Mouse (Mus musculus): Measurements from ENCODE around the gene Hsd17b12. TPM values are rescaled to one million over a fixed set of nuclear protein-coding genes. Genes with fewer than 3 reads are reported as not detected.

The Hsd17b12 gene
- polyA plus RNA-seq, 1 experiment from 2014 or later, result 183 TPM

DNA sequence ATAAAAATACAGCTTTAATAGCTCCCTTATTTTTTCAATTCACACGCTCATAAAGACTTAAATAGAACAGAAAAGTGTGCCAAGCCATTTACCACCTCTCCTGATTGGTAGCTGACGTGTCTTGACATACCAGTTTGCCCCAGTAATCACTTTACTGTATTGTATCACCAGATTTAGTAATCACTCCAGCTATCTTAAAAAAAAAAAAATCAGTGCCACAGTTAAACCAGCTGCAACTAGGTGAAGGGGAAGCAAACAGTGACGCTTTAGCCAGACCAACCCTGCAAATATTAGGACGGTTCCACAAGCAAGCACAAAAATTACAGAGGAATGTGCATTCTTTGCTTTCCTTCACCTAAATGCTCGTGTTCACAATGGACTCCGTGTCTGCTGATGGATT is 4.4 kb upstream of the Hsd17b12 start:
- Histone ChIP-seq H3K9me3 (ENCODE audit: control insufficient read depth, low read length) (no peaks in the 10 kb centered on the region), H3K27ac (ENCODE audit: low read length) (no peak overlapping the region), H3K4me1 (ENCODE audit: control insufficient read depth, insufficient read depth, low read length) (no peaks in the 10 kb centered on the region; the same call in 1 of the 2 replicates), H3K27me3 (replicated peaks; ENCODE audit: control insufficient read depth, insufficient read depth, low read length) (no peaks in the 10 kb centered on the region), H3K4me2 (ENCODE audit: low read depth, low read length) (no peak overlapping the region), H3K36me3 (ENCODE audit: control insufficient read depth, insufficient read depth, low read length) (no peaks in the 10 kb centered on the region), H3K4me3 (ENCODE audit: low read length) (no peak overlapping the region), H3K9ac (ENCODE audit: low read depth, low read length) (no peak overlapping the region)
- 62% methylated on average over 6 of the region's 6 CpGs for WGBS
- ATAC-seq, result no peak

DNA sequence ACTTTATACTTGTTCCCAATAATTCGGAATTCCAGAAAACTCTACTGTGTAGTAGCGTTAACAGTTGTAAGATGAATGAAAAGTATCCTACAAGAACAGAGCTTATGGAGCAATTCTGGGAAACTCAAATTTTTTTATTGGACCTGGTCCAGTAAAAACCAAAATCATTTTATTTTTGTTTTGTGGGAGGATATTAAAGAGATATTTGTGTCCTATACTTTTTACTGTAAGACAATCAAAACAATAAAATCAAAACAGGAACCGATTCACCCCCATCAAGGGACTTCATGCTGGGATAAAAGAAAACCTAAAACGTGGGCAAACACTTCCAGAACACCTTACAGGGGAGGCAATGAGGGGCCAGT is 738 bp upstream of the Hsd17b12 start:
- peak; percentile 1; the same call in 1 of the 2 replicates for ATAC-seq

GRCm38 (mm10) chr2:94157051-94157450 is 713 bp downstream of the Hsd17b12 start:
- Histone ChIP-seq H3K27me3 (replicated peaks; ENCODE audit: control insufficient read depth, insufficient read depth, low read length) (no peaks in the 10 kb centered on the region), H3K9ac (ENCODE audit: low read depth, low read length) (peak overlapping the region; percentile 89), H3K4me2 (ENCODE audit: low read depth, low read length) (peak overlapping the region; percentile 39), H3K4me3 (ENCODE audit: low read length) (peak overlapping the region; percentile 89), H3K4me1 (ENCODE audit: control insufficient read depth, insufficient read depth, low read length) (peaks cover 29% of the 10 kb centered on the region), H3K36me3 (ENCODE audit: control insufficient read depth, insufficient read depth, low read length) (no peaks in the 10 kb centered on the region), H3K9me3 (ENCODE audit: control insufficient read depth, low read length) (no peaks in the 10 kb centered on the region), H3K27ac (ENCODE audit: low read length) (peak overlapping the region; percentile 91)
- under 1% methylated on average over 10 of the region's 10 CpGs for WGBS
- ATAC-seq, result no peak

More for the DNA sequence above, 738 bp upstream of the Hsd17b12 start:
- Histone ChIP-seq H3K27ac (ENCODE audit: low read length) (peak overlapping the region; percentile 76; the same call in 1 of the 2 replicates), H3K9ac (ENCODE audit: low read depth, low read length) (peak overlapping the region; percentile 61), H3K27me3 (replicated peaks; ENCODE audit: control insufficient read depth, insufficient read depth, low read length) (no peaks in the 10 kb centered on the region), H3K9me3 (ENCODE audit: control insufficient read depth, low read length) (no peaks in the 10 kb centered on the region), H3K4me2 (ENCODE audit: low read depth, low read length) (peak overlapping the region; percentile 55), H3K4me3 (ENCODE audit: low read length) (peak overlapping the region; percentile 57), H3K4me1 (ENCODE audit: control insufficient read depth, insufficient read depth, low read length) (peaks cover 21% of the 10 kb centered on the region), H3K36me3 (ENCODE audit: control insufficient read depth, insufficient read depth, low read length) (no peaks in the 10 kb centered on the region)
- 19% methylated on average over 4 of the region's 4 CpGs for WGBS

DNA sequence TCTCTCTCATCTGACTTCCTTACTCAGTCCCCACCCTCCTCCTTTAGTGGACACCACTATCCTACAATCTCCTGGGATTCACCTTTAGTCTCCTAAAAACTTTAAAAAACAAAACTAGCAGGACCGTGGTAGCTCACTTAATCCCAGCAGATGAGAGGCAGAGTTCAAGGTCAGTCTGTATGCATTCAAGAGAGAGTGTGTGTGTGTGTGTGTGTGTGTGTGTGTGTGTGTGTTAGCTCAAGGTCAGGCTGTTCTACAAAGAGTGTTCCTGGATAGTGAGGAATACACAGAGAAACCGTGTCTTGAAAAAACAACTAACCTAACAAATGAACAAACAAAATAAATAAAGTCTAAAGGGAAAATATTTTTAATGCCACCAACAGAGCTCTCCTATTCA is 12.6 kb downstream of the Hsd17b12 start:
- no peaks in the 10 kb centered on the region for H3K27me3 ChIP-seq (replicated peaks; ENCODE audit: control insufficient read depth, insufficient read depth, low read length)
- no peak overlapping the region for H3K27ac ChIP-seq (ENCODE audit: low read length)
- no peak overlapping the region for H3K4me2 ChIP-seq (ENCODE audit: low read depth, low read length)
- H3K4me3 ChIP-seq (ENCODE audit: low read length), result no peak overlapping the region
- H3K36me3 ChIP-seq (ENCODE audit: control insufficient read depth, insufficient read depth, low read length), result no peaks in the 10 kb centered on the region
- ATAC-seq, result 0 out of 2 replicates have a peak, but pooled peaks have one; percentile 33
- H3K4me1 ChIP-seq (ENCODE audit: control insufficient read depth, insufficient read depth, low read length), result peaks cover 7% of the 10 kb centered on the region; the same call in 1 of the 2 replicates
- no peak overlapping the region for H3K9ac ChIP-seq (ENCODE audit: low read depth, low read length)
- 51% methylated on average over 2 of the region's 2 CpGs for WGBS
- no peaks in the 10 kb centered on the region for H3K9me3 ChIP-seq (ENCODE audit: control insufficient read depth, low read length)

DNA sequence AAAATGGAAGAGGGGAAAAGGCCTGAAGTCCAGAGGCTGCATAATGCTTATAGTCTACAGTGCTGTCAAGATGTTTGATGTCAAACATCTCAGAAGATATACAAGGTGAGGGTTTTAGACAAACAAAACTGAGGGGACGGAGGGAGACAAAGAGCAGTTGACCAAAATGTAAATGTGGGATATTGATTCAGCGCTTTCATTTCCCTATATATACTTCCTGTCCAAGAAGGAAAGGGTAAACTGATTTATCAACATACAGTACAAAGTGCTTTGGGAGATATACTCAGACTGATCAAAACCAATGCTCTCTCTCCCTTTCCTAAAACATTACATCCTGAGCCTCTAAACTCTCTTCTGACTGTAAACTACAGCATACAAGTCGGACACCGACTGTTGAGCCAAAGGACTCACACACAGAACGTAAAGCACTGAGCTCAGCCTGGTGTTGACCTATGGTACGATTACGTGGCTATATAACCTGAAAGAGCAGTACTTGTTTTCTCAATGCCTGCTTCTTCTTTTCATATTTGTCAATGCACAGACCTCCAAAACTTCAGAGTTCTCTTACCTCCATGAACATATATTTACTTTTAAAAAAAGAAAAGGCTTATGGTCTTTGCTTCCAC is 13.1 kb downstream of the Hsd17b12 start:
- no peak overlapping the region for H3K4me3 ChIP-seq (ENCODE audit: low read length)
- no peak overlapping the region for H3K4me2 ChIP-seq (ENCODE audit: low read depth, low read length)
- 68% methylated on average over 7 of the region's 7 CpGs for WGBS
- peaks cover 7% of the 10 kb centered on the region; the same call in 1 of the 2 replicates for H3K4me1 ChIP-seq (ENCODE audit: control insufficient read depth, insufficient read depth, low read length)
- H3K9ac ChIP-seq (ENCODE audit: low read depth, low read length), result no peak overlapping the region
- ATAC-seq, result no peak
- no peaks in the 10 kb centered on the region for H3K9me3 ChIP-seq (ENCODE audit: control insufficient read depth, low read length)
- H3K36me3 ChIP-seq (ENCODE audit: control insufficient read depth, insufficient read depth, low read length), result no peaks in the 10 kb centered on the region
- no peaks in the 10 kb centered on the region for H3K27me3 ChIP-seq (replicated peaks; ENCODE audit: control insufficient read depth, insufficient read depth, low read length)
- no peak overlapping the region; the same call in 1 of the 2 replicates for H3K27ac ChIP-seq (ENCODE audit: low read length)

- H3K27ac ChIP-seq (ENCODE audit: low read length), result no peak overlapping the region
- no peak overlapping the region for H3K4me2 ChIP-seq (ENCODE audit: low read depth, low read length)
- ATAC-seq, result no peak
- H3K36me3 ChIP-seq (ENCODE audit: control insufficient read depth, insufficient read depth, low read length), result no peaks in the 10 kb centered on the region
- no peaks in the 10 kb centered on the region for H3K9me3 ChIP-seq (ENCODE audit: control insufficient read depth, low read length)
- H3K9ac ChIP-seq (ENCODE audit: low read depth, low read length), result no peak overlapping the region
- no peak overlapping the region for H3K4me3 ChIP-seq (ENCODE audit: low read length)
- peaks cover 7% of the 10 kb centered on the region; the same call in 1 of the 2 replicates for H3K4me1 ChIP-seq (ENCODE audit: control insufficient read depth, insufficient read depth, low read length)
- no peaks in the 10 kb centered on the region for H3K27me3 ChIP-seq (replicated peaks; ENCODE audit: control insufficient read depth, insufficient read depth, low read length)
- WGBS, result 61% methylated on average over 3 of the region's 3 CpGs
These were observed 16.5 kb downstream of the Hsd17b12 start for GRCm38 (mm10) chr2:94141293-94141692.

DNA sequence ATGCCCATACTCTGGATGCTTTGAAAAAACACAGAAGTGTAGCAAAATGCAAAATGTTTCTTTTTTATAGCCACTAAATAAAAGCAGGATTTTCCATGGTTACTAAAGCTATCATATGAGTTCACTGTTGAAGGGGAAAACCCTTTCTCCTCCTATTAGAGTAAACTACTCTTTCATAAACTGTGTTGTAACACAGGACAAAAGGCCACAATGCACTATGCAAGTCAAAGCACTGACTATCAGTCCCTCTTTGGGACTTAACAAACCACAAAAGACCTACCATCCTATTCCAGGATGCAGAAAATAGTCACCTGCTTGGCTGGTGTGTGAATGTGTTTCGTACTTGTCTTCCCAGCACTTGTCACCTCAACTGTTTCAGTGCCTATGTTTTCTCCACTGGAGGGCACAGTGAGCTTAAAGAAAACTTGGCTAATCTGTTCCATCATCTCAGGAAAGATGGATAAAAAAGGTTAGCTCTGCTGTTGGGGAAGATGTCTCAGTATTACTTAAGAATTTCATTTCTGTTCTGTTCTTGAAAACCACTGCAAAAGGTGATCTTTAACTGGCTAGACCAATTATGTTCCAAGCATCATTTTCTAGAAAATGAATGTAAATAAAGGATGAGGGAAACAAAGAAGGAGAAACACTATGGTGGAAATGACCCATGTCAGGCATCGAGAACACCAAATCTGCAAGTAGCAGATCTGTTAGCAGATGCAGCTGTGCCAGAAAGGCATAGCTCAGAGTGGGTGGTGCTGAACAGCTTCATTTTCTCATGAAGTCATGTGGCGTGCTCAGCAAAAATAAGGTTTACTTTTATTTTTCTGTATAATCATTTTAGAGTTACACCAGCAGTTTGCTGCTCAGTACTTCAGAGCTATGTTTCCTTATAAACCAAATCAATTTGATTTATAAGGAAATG is 19.0 kb downstream of the Hsd17b12 start:
- Histone ChIP-seq H3K4me2 (ENCODE audit: low read depth, low read length) (no peak overlapping the region), H3K27ac (ENCODE audit: low read length) (no peak overlapping the region), H3K27me3 (replicated peaks; ENCODE audit: control insufficient read depth, insufficient read depth, low read length) (no peaks in the 10 kb centered on the region), H3K4me3 (ENCODE audit: low read length) (no peak overlapping the region), H3K9ac (ENCODE audit: low read depth, low read length) (no peak overlapping the region), H3K36me3 (ENCODE audit: control insufficient read depth, insufficient read depth, low read length) (no peaks in the 10 kb centered on the region), H3K9me3 (ENCODE audit: control insufficient read depth, low read length) (no peaks in the 10 kb centered on the region), H3K4me1 (ENCODE audit: control insufficient read depth, insufficient read depth, low read length) (no peaks in the 10 kb centered on the region)
- 73% methylated on average over 3 of the region's 3 CpGs for WGBS
- ATAC-seq, result no peak

- H3K9ac ChIP-seq (ENCODE audit: low read depth, low read length), result no peak overlapping the region
- ATAC-seq, result no peak
- H3K27ac ChIP-seq (ENCODE audit: low read length), result no peak overlapping the region
- H3K9me3 ChIP-seq (ENCODE audit: control insufficient read depth, low read length), result no peaks in the 10 kb centered on the region
- 84% methylated on average over 3 of the region's 3 CpGs for WGBS
- no peaks in the 10 kb centered on the region for H3K27me3 ChIP-seq (replicated peaks; ENCODE audit: control insufficient read depth, insufficient read depth, low read length)
- H3K4me3 ChIP-seq (ENCODE audit: low read length), result no peak overlapping the region
- no peaks in the 10 kb centered on the region for H3K36me3 ChIP-seq (ENCODE audit: control insufficient read depth, insufficient read depth, low read length)
- no peak overlapping the region for H3K4me2 ChIP-seq (ENCODE audit: low read depth, low read length)
- H3K4me1 ChIP-seq (ENCODE audit: control insufficient read depth, insufficient read depth, low read length), result no peaks in the 10 kb centered on the region
These were observed 20.9 kb downstream of the Hsd17b12 start for GRCm38 (mm10) chr2:94136837-94137236.

DNA sequence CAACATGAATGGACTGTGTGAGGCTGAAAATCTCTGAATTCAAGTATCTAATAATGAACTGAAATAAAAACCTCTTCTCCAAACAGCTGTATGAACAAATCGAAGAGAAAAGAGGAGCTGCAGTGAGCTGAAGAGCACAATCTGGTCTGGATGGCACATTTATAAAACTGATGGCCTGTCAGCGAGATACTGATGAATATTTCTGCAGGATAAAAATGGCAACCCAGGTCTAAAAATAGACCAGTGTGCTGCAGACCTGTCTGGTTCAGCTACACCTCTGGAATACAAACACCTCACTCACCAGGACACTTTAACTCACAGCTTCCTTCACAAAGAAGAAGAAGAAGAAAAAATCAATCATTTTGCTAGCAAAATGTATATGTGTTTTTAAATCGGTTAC is 29.3 kb downstream of the Hsd17b12 start:
- Histone ChIP-seq H3K36me3 (ENCODE audit: control insufficient read depth, insufficient read depth, low read length) (no peaks in the 10 kb centered on the region), H3K27ac (ENCODE audit: low read length) (no peak overlapping the region), H3K4me3 (ENCODE audit: low read length) (no peak overlapping the region), H3K4me2 (ENCODE audit: low read depth, low read length) (no peak overlapping the region), H3K27me3 (replicated peaks; ENCODE audit: control insufficient read depth, insufficient read depth, low read length) (no peaks in the 10 kb centered on the region), H3K4me1 (ENCODE audit: control insufficient read depth, insufficient read depth, low read length) (peaks cover 5% of the 10 kb centered on the region; the same call in 1 of the 2 replicates), H3K9ac (ENCODE audit: low read depth, low read length) (no peak overlapping the region), H3K9me3 (ENCODE audit: control insufficient read depth, low read length) (no peaks in the 10 kb centered on the region)
- ATAC-seq, result no peak
- WGBS, result 79% methylated on average over 3 of the region's 3 CpGs
